Mouse (Mus musculus): ENCODE data around the gene Gpr156. TPM values are rescaled to one million over a fixed set of nuclear protein-coding genes. Genes with fewer than 3 reads are reported as not detected.

Gene Gpr156
- polyA plus RNA-seq, 1 experiment from 2014 or later, result 0.61 TPM

- ATAC-seq (replicated peaks; ENCODE audit: low FRiP score, low TSS enrichment, low read depth) (peak; percentile 70; the same call in 1 of the 2 replicates), DNase-seq (ENCODE audit: low spot score) (no peak)
- H3K4me3 ChIP-seq (ENCODE audit: low read depth, low read length), result no peak overlapping the region
- H3K27ac ChIP-seq (ENCODE audit: low read depth), result no peak overlapping the region
- no peaks in the 10 kb centered on the region for H3K36me3 ChIP-seq (ENCODE audit: control insufficient read depth, insufficient read depth, low read length)
- H3K27me3 ChIP-seq (replicated peaks; ENCODE audit: control insufficient read depth, insufficient read depth, low read length), result no peaks in the 10 kb centered on the region
- H3K9ac ChIP-seq (ENCODE audit: low read length), result no peak overlapping the region
- H3K9me3 ChIP-seq (ENCODE audit: control insufficient read depth, low read length), result no peaks in the 10 kb centered on the region
- H3K4me2 ChIP-seq (ENCODE audit: low read length), result no peak overlapping the region
- no peaks in the 10 kb centered on the region for H3K4me1 ChIP-seq (replicated peaks; ENCODE audit: control insufficient read depth, insufficient read depth, low read length)
- WGBS, result 38% methylated on average over 11 of the region's 11 CpGs
Observed at GRCm38 (mm10) chr16:37901318-37901717, 15.0 kb upstream of the Gpr156 start.

- Histone ChIP-seq H3K4me2 (ENCODE audit: low read length) (no peak overlapping the region), H3K27ac (ENCODE audit: low read depth) (no peak overlapping the region), H3K27me3 (replicated peaks; ENCODE audit: control insufficient read depth, insufficient read depth, low read length) (no peaks in the 10 kb centered on the region), H3K9ac (ENCODE audit: low read length) (no peak overlapping the region), H3K36me3 (ENCODE audit: control insufficient read depth, insufficient read depth, low read length) (no peaks in the 10 kb centered on the region), H3K4me3 (ENCODE audit: low read depth, low read length) (no peak overlapping the region), H3K4me1 (replicated peaks; ENCODE audit: control insufficient read depth, insufficient read depth, low read length) (no peaks in the 10 kb centered on the region), H3K9me3 (ENCODE audit: control insufficient read depth, low read length) (no peaks in the 10 kb centered on the region)
- DNase-seq (ENCODE audit: low spot score) (no peak), ATAC-seq (replicated peaks; ENCODE audit: low FRiP score, low TSS enrichment, low read depth) (no peak)
- 99% methylated on average over 3 of the region's 3 CpGs for WGBS
Observed at GRCm38 (mm10) chr16:37906456-37906855, 9.8 kb upstream of the Gpr156 start.

- no peak for ATAC-seq (replicated peaks; ENCODE audit: low FRiP score, low TSS enrichment, low read depth)
- Histone ChIP-seq H3K4me3 (ENCODE audit: low read depth, low read length) (no peak overlapping the region), H3K27ac (ENCODE audit: low read depth) (no peak overlapping the region), H3K9me3 (ENCODE audit: control insufficient read depth, low read length) (no peaks in the 10 kb centered on the region), H3K4me2 (ENCODE audit: low read length) (no peak overlapping the region), H3K36me3 (ENCODE audit: control insufficient read depth, insufficient read depth, low read length) (no peaks in the 10 kb centered on the region), H3K4me1 (replicated peaks; ENCODE audit: control insufficient read depth, insufficient read depth, low read length) (no peaks in the 10 kb centered on the region), H3K9ac (ENCODE audit: low read length) (no peak overlapping the region), H3K27me3 (replicated peaks; ENCODE audit: control insufficient read depth, insufficient read depth, low read length) (peaks cover 5% of the 10 kb centered on the region; the same call in 1 of the 2 replicates)
- DNase-seq (ENCODE audit: low spot score), result no peak
- WGBS, result 79% methylated on average over 1 of the region's 1 CpGs
Observed at GRCm38 (mm10) chr16:37911086-37911485, 5.2 kb upstream of the Gpr156 start.

- H3K9ac ChIP-seq (ENCODE audit: low read length), result no peak overlapping the region; the same call in 1 of the 2 replicates
- DNase-seq (ENCODE audit: low spot score), result no peak
- no peaks in the 10 kb centered on the region for H3K4me1 ChIP-seq (replicated peaks; ENCODE audit: control insufficient read depth, insufficient read depth, low read length)
- H3K4me3 ChIP-seq (ENCODE audit: low read depth, low read length), result peak overlapping the region; percentile 46; the same call in 1 of the 2 replicates
- no peak for ATAC-seq (replicated peaks; ENCODE audit: low FRiP score, low TSS enrichment, low read depth)
- peaks cover 15% of the 10 kb centered on the region for H3K27me3 ChIP-seq (replicated peaks; ENCODE audit: control insufficient read depth, insufficient read depth, low read length)
- H3K27ac ChIP-seq (ENCODE audit: low read depth), result no peak overlapping the region
- H3K4me2 ChIP-seq (ENCODE audit: low read length), result peak overlapping the region; percentile 95
- no peaks in the 10 kb centered on the region for H3K9me3 ChIP-seq (ENCODE audit: control insufficient read depth, low read length)
- 21% methylated on average over 7 of the region's 7 CpGs for WGBS
- H3K36me3 ChIP-seq (ENCODE audit: control insufficient read depth, insufficient read depth, low read length), result no peaks in the 10 kb centered on the region
Observed at GRCm38 (mm10) chr16:37916818-37917201, 514 bp downstream of the Gpr156 start.

- DNase-seq (ENCODE audit: low spot score) (no peak), ATAC-seq (replicated peaks; ENCODE audit: low FRiP score, low TSS enrichment, low read depth) (no peak)
- no peak overlapping the region for H3K27ac ChIP-seq (ENCODE audit: low read depth)
- no peak overlapping the region for H3K9ac ChIP-seq (ENCODE audit: low read length)
- no peak overlapping the region for H3K4me3 ChIP-seq (ENCODE audit: low read depth, low read length)
- no peaks in the 10 kb centered on the region for H3K36me3 ChIP-seq (ENCODE audit: control insufficient read depth, insufficient read depth, low read length)
- WGBS, result 86% methylated on average over 6 of the region's 6 CpGs
- no peaks in the 10 kb centered on the region for H3K9me3 ChIP-seq (ENCODE audit: control insufficient read depth, low read length)
- H3K4me1 ChIP-seq (replicated peaks; ENCODE audit: control insufficient read depth, insufficient read depth, low read length), result no peaks in the 10 kb centered on the region
- H3K4me2 ChIP-seq (ENCODE audit: low read length), result no peak overlapping the region
- peaks cover 15% of the 10 kb centered on the region for H3K27me3 ChIP-seq (replicated peaks; ENCODE audit: control insufficient read depth, insufficient read depth, low read length)
Observed at GRCm38 (mm10) chr16:37919000-37919399, 2.7 kb downstream of the Gpr156 start.

- H3K9ac ChIP-seq (ENCODE audit: low read length), result no peak overlapping the region
- peaks cover 9% of the 10 kb centered on the region for H3K27me3 ChIP-seq (replicated peaks; ENCODE audit: control insufficient read depth, insufficient read depth, low read length)
- no peaks in the 10 kb centered on the region for H3K36me3 ChIP-seq (ENCODE audit: control insufficient read depth, insufficient read depth, low read length)
- no peak for DNase-seq (ENCODE audit: low spot score)
- H3K4me2 ChIP-seq (ENCODE audit: low read length), result no peak overlapping the region
- no peak overlapping the region for H3K27ac ChIP-seq (ENCODE audit: low read depth)
- H3K4me3 ChIP-seq (ENCODE audit: low read depth, low read length), result no peak overlapping the region
- H3K4me1 ChIP-seq (replicated peaks; ENCODE audit: control insufficient read depth, insufficient read depth, low read length), result no peaks in the 10 kb centered on the region
- no peaks in the 10 kb centered on the region for H3K9me3 ChIP-seq (ENCODE audit: control insufficient read depth, low read length)
- no peak for ATAC-seq (replicated peaks; ENCODE audit: low FRiP score, low TSS enrichment, low read depth)
- 69% methylated on average over 8 of the region's 8 CpGs for WGBS
Observed at GRCm38 (mm10) chr16:37920842-37921409, 4.6 kb downstream of the Gpr156 start.

GRCm38 (mm10) chr16:37926087-37926486, 9.8 kb downstream of the Gpr156 start:
- no peak for ATAC-seq (replicated peaks; ENCODE audit: low FRiP score, low TSS enrichment, low read depth)
- 62% methylated on average over 7 of the region's 7 CpGs for WGBS
- no peak overlapping the region for H3K27ac ChIP-seq (ENCODE audit: low read depth)
- no peak for DNase-seq (ENCODE audit: low spot score)
- H3K9ac ChIP-seq (ENCODE audit: low read length), result no peak overlapping the region
- H3K4me3 ChIP-seq (ENCODE audit: low read depth, low read length), result no peak overlapping the region
- no peaks in the 10 kb centered on the region for H3K27me3 ChIP-seq (replicated peaks; ENCODE audit: control insufficient read depth, insufficient read depth, low read length)
- no peaks in the 10 kb centered on the region for H3K4me1 ChIP-seq (replicated peaks; ENCODE audit: control insufficient read depth, insufficient read depth, low read length)
- H3K36me3 ChIP-seq (ENCODE audit: control insufficient read depth, insufficient read depth, low read length), result no peaks in the 10 kb centered on the region
- H3K9me3 ChIP-seq (ENCODE audit: control insufficient read depth, low read length), result no peaks in the 10 kb centered on the region
- no peak overlapping the region for H3K4me2 ChIP-seq (ENCODE audit: low read length)

GRCm38 (mm10) chr16:37927117-37927516, 10.8 kb downstream of the Gpr156 start:
- WGBS, result 47% methylated on average over 4 of the region's 4 CpGs
- H3K36me3 ChIP-seq (ENCODE audit: control insufficient read depth, insufficient read depth, low read length), result no peaks in the 10 kb centered on the region
- H3K9me3 ChIP-seq (ENCODE audit: control insufficient read depth, low read length), result no peaks in the 10 kb centered on the region
- H3K27me3 ChIP-seq (replicated peaks; ENCODE audit: control insufficient read depth, insufficient read depth, low read length), result no peaks in the 10 kb centered on the region
- H3K4me2 ChIP-seq (ENCODE audit: low read length), result no peak overlapping the region
- H3K9ac ChIP-seq (ENCODE audit: low read length), result no peak overlapping the region
- no peaks in the 10 kb centered on the region for H3K4me1 ChIP-seq (replicated peaks; ENCODE audit: control insufficient read depth, insufficient read depth, low read length)
- ATAC-seq (replicated peaks; ENCODE audit: low FRiP score, low TSS enrichment, low read depth) (no peak), DNase-seq (ENCODE audit: low spot score) (no peak)
- no peak overlapping the region for H3K27ac ChIP-seq (ENCODE audit: low read depth)
- H3K4me3 ChIP-seq (ENCODE audit: low read depth, low read length), result no peak overlapping the region

GRCm38 (mm10) chr16:37929006-37929405, 12.7 kb downstream of the Gpr156 start:
- no peak overlapping the region for H3K27ac ChIP-seq (ENCODE audit: low read depth)
- no peaks in the 10 kb centered on the region for H3K4me1 ChIP-seq (replicated peaks; ENCODE audit: control insufficient read depth, insufficient read depth, low read length)
- no peak overlapping the region for H3K4me3 ChIP-seq (ENCODE audit: low read depth, low read length)
- no peaks in the 10 kb centered on the region for H3K27me3 ChIP-seq (replicated peaks; ENCODE audit: control insufficient read depth, insufficient read depth, low read length)
- H3K4me2 ChIP-seq (ENCODE audit: low read length), result no peak overlapping the region
- WGBS, result 51% methylated on average over 2 of the region's 2 CpGs
- ATAC-seq (replicated peaks; ENCODE audit: low FRiP score, low TSS enrichment, low read depth), result no peak
- H3K9ac ChIP-seq (ENCODE audit: low read length), result no peak overlapping the region
- H3K9me3 ChIP-seq (ENCODE audit: control insufficient read depth, low read length), result no peaks in the 10 kb centered on the region
- H3K36me3 ChIP-seq (ENCODE audit: control insufficient read depth, insufficient read depth, low read length), result no peaks in the 10 kb centered on the region
- DNase-seq (ENCODE audit: low spot score), result no peak
